Mouse (Mus musculus): ENCODE measurements around the gene Atp5e.

- no peak for TF ChIP-seq MYOG (IDR thresholded peaks at IDR 0.05; ENCODE audit: control insufficient read depth, extremely low read depth, insufficient read length)
- TF ChIP-seq CTCF (IDR thresholded peaks at IDR 0.05; ENCODE audit: control insufficient read depth, insufficient read depth, insufficient read length) = no peak
Measured at GRCm38 (mm10) chr2:174442460-174442859, 21.4 kb downstream of the Atp5e start.
